Mouse (Mus musculus): ENCODE measurements around the gene Mipol1. TPM values are rescaled to one million over a fixed set of nuclear protein-coding genes. Genes with fewer than 3 reads are reported as not detected.
"Not testable (repeated sequence)": the region's sequence is repeated elsewhere in the genome, so short reads cannot be mapped to it uniquely, and the experiment has no call there.

Mipol1 gene
- polyA plus RNA-seq, 1 experiment from 2014 or later, result 5.5 TPM

GRCm38 (mm10) chr12:57428767-57429166 lies 198.5 kb downstream of the Mipol1 start:
- ATAC-seq, result no peak
- no peak overlapping the region for H3K4me2 ChIP-seq (ENCODE audit: low read length)
- DNase-seq (ENCODE audit: low spot score), result no peak
- no peaks in the 10 kb centered on the region for H3K4me1 ChIP-seq (ENCODE audit: control insufficient read depth, insufficient read depth, low read length)
- 73% methylated on average over 2 of the region's 2 CpGs for WGBS
- H3K4me3 ChIP-seq (ENCODE audit: low read depth, low read length), result no peak overlapping the region
- H3K9ac ChIP-seq (ENCODE audit: low read length), result no peak overlapping the region
- no peaks in the 10 kb centered on the region for H3K9me3 ChIP-seq (replicated peaks; ENCODE audit: control insufficient read depth, low read length)
- no peaks in the 10 kb centered on the region for H3K27me3 ChIP-seq (replicated peaks; ENCODE audit: control insufficient read depth, insufficient read depth, low read length)
- no peak overlapping the region for H3K27ac ChIP-seq (ENCODE audit: low read depth, low read length)
- H3K36me3 ChIP-seq (ENCODE audit: control insufficient read depth, insufficient read depth, low read length), result no peaks in the 10 kb centered on the region

GRCm38 (mm10) chr12:57436939-57437659 lies 206.9 kb downstream of the Mipol1 start:
- not testable (repeated sequence) for H3K9ac ChIP-seq (ENCODE audit: low read length); H3K36me3 ChIP-seq (ENCODE audit: control insufficient read depth, insufficient read depth, low read length); H3K27ac ChIP-seq (ENCODE audit: low read depth, low read length); DNase-seq (ENCODE audit: low spot score); H3K27me3 ChIP-seq (replicated peaks; ENCODE audit: control insufficient read depth, insufficient read depth, low read length); H3K4me2 ChIP-seq (ENCODE audit: low read length); H3K4me3 ChIP-seq (ENCODE audit: low read depth, low read length); ATAC-seq; H3K4me1 ChIP-seq (ENCODE audit: control insufficient read depth, insufficient read depth, low read length); H3K9me3 ChIP-seq (replicated peaks; ENCODE audit: control insufficient read depth, low read length)
- 61% methylated on average over 8 of the region's 8 CpGs for WGBS

GRCm38 (mm10) chr12:57444281-57444903 lies 214.2 kb downstream of the Mipol1 start:
- H3K9me3 ChIP-seq (replicated peaks; ENCODE audit: control insufficient read depth, low read length), result no peaks in the 10 kb centered on the region
- DNase-seq (ENCODE audit: low spot score) (no peak), ATAC-seq (no peak)
- no peak overlapping the region for H3K4me2 ChIP-seq (ENCODE audit: low read length)
- WGBS, result 66% methylated on average over 10 of the region's 10 CpGs
- no peak overlapping the region for H3K4me3 ChIP-seq (ENCODE audit: low read depth, low read length)
- H3K27me3 ChIP-seq (replicated peaks; ENCODE audit: control insufficient read depth, insufficient read depth, low read length), result no peaks in the 10 kb centered on the region
- H3K9ac ChIP-seq (ENCODE audit: low read length), result no peak overlapping the region
- no peak overlapping the region for H3K27ac ChIP-seq (ENCODE audit: low read depth, low read length)
- no peaks in the 10 kb centered on the region for H3K4me1 ChIP-seq (ENCODE audit: control insufficient read depth, insufficient read depth, low read length)
- H3K36me3 ChIP-seq (ENCODE audit: control insufficient read depth, insufficient read depth, low read length), result no peaks in the 10 kb centered on the region

DNA sequence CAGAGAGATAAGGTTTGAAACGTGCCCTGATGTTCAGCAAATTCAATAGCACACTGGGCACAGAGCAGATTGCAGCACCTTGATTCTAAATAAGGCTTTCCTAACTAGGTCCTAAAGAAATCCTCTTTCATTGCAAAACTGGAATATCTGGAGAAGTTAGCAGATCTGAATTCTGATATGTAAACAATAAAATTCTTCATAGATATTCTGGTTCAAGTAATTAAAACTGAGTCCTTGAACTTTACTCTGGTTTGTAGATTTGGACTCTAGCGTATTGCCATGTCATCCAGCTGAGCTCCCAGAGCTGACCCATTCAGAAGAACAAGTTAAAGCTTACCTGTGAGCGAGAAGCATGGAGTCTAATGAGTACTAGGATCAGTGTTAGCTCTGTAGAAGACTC lies 217.1 kb downstream of the Mipol1 start:
- WGBS, result 84% methylated on average over 3 of the region's 3 CpGs
- Histone ChIP-seq H3K4me1 (ENCODE audit: control insufficient read depth, insufficient read depth, low read length) (no peaks in the 10 kb centered on the region), H3K4me2 (ENCODE audit: low read length) (no peak overlapping the region), H3K27ac (ENCODE audit: low read depth, low read length) (no peak overlapping the region), H3K9ac (ENCODE audit: low read length) (no peak overlapping the region), H3K27me3 (replicated peaks; ENCODE audit: control insufficient read depth, insufficient read depth, low read length) (no peaks in the 10 kb centered on the region), H3K9me3 (replicated peaks; ENCODE audit: control insufficient read depth, low read length) (no peaks in the 10 kb centered on the region), H3K4me3 (ENCODE audit: low read depth, low read length) (no peak overlapping the region), H3K36me3 (ENCODE audit: control insufficient read depth, insufficient read depth, low read length) (no peaks in the 10 kb centered on the region)
- ATAC-seq, result no peak
- DNase-seq (ENCODE audit: low spot score), result no peak

- no peaks in the 10 kb centered on the region for H3K36me3 ChIP-seq (ENCODE audit: control insufficient read depth, insufficient read depth, low read length)
- H3K27me3 ChIP-seq (replicated peaks; ENCODE audit: control insufficient read depth, insufficient read depth, low read length), result no peaks in the 10 kb centered on the region
- H3K4me3 ChIP-seq (ENCODE audit: low read depth, low read length), result no peak overlapping the region
- H3K9me3 ChIP-seq (replicated peaks; ENCODE audit: control insufficient read depth, low read length), result no peaks in the 10 kb centered on the region
- DNase-seq (ENCODE audit: low spot score) (peak; percentile 13), ATAC-seq (no peak)
- H3K27ac ChIP-seq (ENCODE audit: low read depth, low read length), result no peak overlapping the region
- no peaks in the 10 kb centered on the region for H3K4me1 ChIP-seq (ENCODE audit: control insufficient read depth, insufficient read depth, low read length)
- 76% methylated on average over 1 of the region's 1 CpGs for WGBS
- H3K4me2 ChIP-seq (ENCODE audit: low read length), result no peak overlapping the region
- H3K9ac ChIP-seq (ENCODE audit: low read length), result no peak overlapping the region
Measured at GRCm38 (mm10) chr12:57449299-57449698, 219.1 kb downstream of the Mipol1 start.

DNA sequence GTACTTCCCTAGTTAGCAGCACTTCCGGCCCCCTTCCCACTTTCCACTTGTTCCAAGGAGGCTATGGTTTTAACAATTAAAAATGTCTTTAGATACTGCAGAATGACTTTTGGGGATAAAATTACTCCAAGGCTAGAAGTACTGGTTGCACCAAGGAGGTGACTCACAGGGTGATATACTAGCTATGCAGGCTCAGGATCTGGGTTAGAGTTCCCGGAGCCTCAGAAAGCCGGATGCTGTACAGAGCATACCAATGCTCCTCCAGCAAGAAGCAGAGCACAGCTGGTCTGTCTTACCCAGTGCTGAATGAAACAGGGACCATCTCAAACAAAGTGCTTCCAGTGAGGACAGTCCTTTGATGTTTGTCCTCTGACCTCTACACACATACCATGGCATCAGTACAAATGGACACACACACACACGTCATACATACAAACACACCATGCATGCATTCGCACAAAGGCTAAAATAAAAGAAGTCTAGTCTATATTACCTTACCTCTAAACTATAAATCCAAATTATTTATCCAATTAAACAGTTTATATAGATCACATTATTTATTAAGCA lies 219.9 kb downstream of the Mipol1 start:
- WGBS, result 92% methylated on average over 5 of the region's 5 CpGs
- H3K4me3 ChIP-seq (ENCODE audit: low read depth, low read length), result no peak overlapping the region
- no peaks in the 10 kb centered on the region for H3K27me3 ChIP-seq (replicated peaks; ENCODE audit: control insufficient read depth, insufficient read depth, low read length)
- ATAC-seq, result no peak
- H3K4me1 ChIP-seq (ENCODE audit: control insufficient read depth, insufficient read depth, low read length), result no peaks in the 10 kb centered on the region
- no peak overlapping the region for H3K27ac ChIP-seq (ENCODE audit: low read depth, low read length)
- H3K9me3 ChIP-seq (replicated peaks; ENCODE audit: control insufficient read depth, low read length), result no peaks in the 10 kb centered on the region
- DNase-seq (ENCODE audit: low spot score), result no peak
- H3K9ac ChIP-seq (ENCODE audit: low read length), result no peak overlapping the region
- H3K36me3 ChIP-seq (ENCODE audit: control insufficient read depth, insufficient read depth, low read length), result no peaks in the 10 kb centered on the region
- no peak overlapping the region for H3K4me2 ChIP-seq (ENCODE audit: low read length)

DNA sequence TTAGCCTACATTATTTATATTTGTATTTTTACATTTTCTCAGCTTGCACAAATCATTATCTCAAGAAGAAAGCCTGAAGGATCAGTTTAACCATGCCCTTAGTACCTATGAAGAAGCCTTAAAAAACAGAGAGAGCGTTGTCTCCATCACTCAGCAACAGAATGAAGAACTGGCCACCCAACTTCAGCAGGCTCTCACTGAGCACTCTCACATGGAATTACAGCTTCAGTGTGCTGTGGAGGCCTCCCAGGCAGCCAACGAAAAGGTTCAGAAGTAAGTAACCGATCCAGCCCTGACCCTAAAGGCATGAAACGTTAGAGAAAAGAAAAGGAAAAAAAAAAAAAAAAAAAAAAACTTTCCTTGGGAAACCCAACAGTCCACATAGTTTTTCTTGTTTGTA lies 226.7 kb downstream of the Mipol1 start:
- no peak for ATAC-seq
- Histone ChIP-seq H3K9me3 (replicated peaks; ENCODE audit: control insufficient read depth, low read length) (no peaks in the 10 kb centered on the region), H3K9ac (ENCODE audit: low read length) (no peak overlapping the region), H3K4me3 (ENCODE audit: low read depth, low read length) (no peak overlapping the region), H3K4me2 (ENCODE audit: low read length) (no peak overlapping the region), H3K36me3 (ENCODE audit: control insufficient read depth, insufficient read depth, low read length) (no peaks in the 10 kb centered on the region), H3K27me3 (replicated peaks; ENCODE audit: control insufficient read depth, insufficient read depth, low read length) (no peaks in the 10 kb centered on the region), H3K4me1 (ENCODE audit: control insufficient read depth, insufficient read depth, low read length) (no peaks in the 10 kb centered on the region), H3K27ac (ENCODE audit: low read depth, low read length) (no peak overlapping the region)
- 33% methylated on average over 4 of the region's 4 CpGs for WGBS
- DNase-seq (ENCODE audit: low spot score), result no peak

- ATAC-seq (no peak), DNase-seq (ENCODE audit: low spot score) (no peak)
- 39% methylated on average over 4 of the region's 4 CpGs for whole genome bisulfite sequencing
- Histone ChIP-seq H3K27ac (ENCODE audit: low read depth, low read length) (no peak overlapping the region), H3K4me1 (ENCODE audit: control insufficient read depth, insufficient read depth, low read length) (no peaks in the 10 kb centered on the region), H3K36me3 (ENCODE audit: control insufficient read depth, insufficient read depth, low read length) (no peaks in the 10 kb centered on the region), H3K4me3 (ENCODE audit: low read depth, low read length) (no peak overlapping the region), H3K4me2 (ENCODE audit: low read length) (no peak overlapping the region), H3K27me3 (replicated peaks; ENCODE audit: control insufficient read depth, insufficient read depth, low read length) (no peaks in the 10 kb centered on the region), H3K9me3 (replicated peaks; ENCODE audit: control insufficient read depth, low read length) (no peaks in the 10 kb centered on the region), H3K9ac (ENCODE audit: low read length) (no peak overlapping the region)
Measured at GRCm38 (mm10) chr12:57457339-57457738, 227.1 kb downstream of the Mipol1 start.

Measured in forebrain, embryonic 14.5 days (tissue).